11 mouse cellular contexts compared by ENCODE assay signal in genomic region chr14:79203496-79204158, GRCm38 (mm10). TPM values are rescaled to one million over a fixed set of nuclear protein-coding genes. Genes with fewer than 3 reads are reported as not detected.
DNase-seq lines count a peak whose midpoint lies in the region; ATAC-seq lines count a peak whose summit lies in the region.
"Had no signal": no experiment of that assay in that cellular context is flagged by ENCODE, and none has a peak within 500 bp of the region (broad histone marks: within the 10 kb centered on the region; RNA-seq: fewer than 3 reads in every experiment).

No protein-coding gene starts in this region.

- H3K4me1 ChIP-seq in heart, embryonic 13.5 days = peaks cover 16% of the 10 kb centered on the region
- peaks cover 43% of the 10 kb centered on the region for H3K4me1 ChIP-seq in forebrain, embryonic 14.5 days (ENCODE audit: control insufficient read depth, insufficient read depth, low read length)
- peaks cover 62% of the 10 kb centered on the region for H3K4me1 ChIP-seq in midbrain, embryonic 10.5 days
- H3K4me1 ChIP-seq: liver, embryonic 13.5 days had no signal

- 54% methylated on average over 12 of the region's 12 CpGs for WGBS in heart, embryonic 13.5 days
- WGBS in forebrain, embryonic 14.5 days = 1% methylated on average over 12 of the region's 12 CpGs
- WGBS in midbrain, embryonic 10.5 days = 9% methylated on average over 12 of the region's 12 CpGs

- H3K27ac ChIP-seq in heart, embryonic 13.5 days (replicated peaks) = peak overlapping the region; percentile 17; the same call in 1 of the 2 replicates
- H3K27ac ChIP-seq in forebrain, embryonic 14.5 days (ENCODE audit: low read depth, low read length) = peak overlapping the region; percentile 86
- H3K27ac ChIP-seq in midbrain, embryonic 10.5 days (replicated peaks) = peak overlapping the region; percentile 85
- H3K27ac ChIP-seq: liver, embryonic 13.5 days had no signal

- H3K9ac ChIP-seq in heart, embryonic 13.5 days = peak overlapping the region; percentile 33; the same call in 1 of the 2 replicates
- H3K9ac ChIP-seq in forebrain, embryonic 14.5 days (ENCODE audit: low read length) = no peak overlapping the region
- H3K9ac ChIP-seq: liver, embryonic 13.5 days had no signal

- H3K27me3 ChIP-seq in heart, embryonic 13.5 days (replicated peaks) = peaks cover 4% of the 10 kb centered on the region; the same call in 1 of the 2 replicates
- no peaks in the 10 kb centered on the region for H3K27me3 ChIP-seq in forebrain, embryonic 14.5 days (replicated peaks; ENCODE audit: control insufficient read depth, insufficient read depth, low read length)
- H3K27me3 ChIP-seq in midbrain, embryonic 10.5 days (ENCODE audit: low read depth, poor library complexity, severe bottlenecking) = peaks cover 16% of the 10 kb centered on the region
- H3K27me3 ChIP-seq: CH12.LX; liver, embryonic 13.5 days had no signal

- no peak overlapping the region for H3K4me2 ChIP-seq in heart, embryonic 13.5 days
- H3K4me2 ChIP-seq in forebrain, embryonic 14.5 days (ENCODE audit: low read length) = no peak overlapping the region
- H3K4me2 ChIP-seq: liver, embryonic 13.5 days had no signal

- no peak for ATAC-seq in heart, embryonic 13.5 days (ENCODE audit: extremely low read depth, insufficient number of reproducible peaks, low FRiP score, low TSS enrichment)
- ATAC-seq in forebrain, embryonic 14.5 days = peak; percentile 93
- ATAC-seq in monocyte, adult 5-6 weeks (replicated peaks; ENCODE audit: insufficient number of reproducible peaks, low FRiP score, low TSS enrichment, poor library complexity, severe bottlenecking) = no peak

- no peaks in the 10 kb centered on the region for H3K36me3 ChIP-seq in heart, embryonic 13.5 days
- no peaks in the 10 kb centered on the region for H3K36me3 ChIP-seq in forebrain, embryonic 14.5 days (ENCODE audit: control insufficient read depth, insufficient read depth, low read length)
- no peaks in the 10 kb centered on the region for H3K36me3 ChIP-seq in midbrain, embryonic 10.5 days
- H3K36me3 ChIP-seq: liver, embryonic 13.5 days had no signal

- DNase-seq in heart, adult 9 months (ENCODE audit: low spot score in 2 of 2) = no peak
- peak; percentile 75 for DNase-seq in NIH3T3 (ENCODE audit: low read depth)
- peak; percentile 93 for DNase-seq in forebrain, embryonic 14.5 days (ENCODE audit: low spot score)
- DNase-seq in midbrain, embryonic 10.5 days (ENCODE audit: low spot score) = peak; percentile 83
- DNase-seq in urinary bladder, postnatal 10 days (ENCODE audit: low spot score) = no peak
- DNase-seq in adrenal gland, postnatal 4 days (ENCODE audit: low spot score in 2 of 2) = no peak
- DNase-seq: liver, embryonic 13.5 days had no signal

- no peaks in the 10 kb centered on the region for H3K9me3 ChIP-seq in heart, embryonic 13.5 days
- H3K9me3 ChIP-seq in forebrain, embryonic 14.5 days (replicated peaks; ENCODE audit: control insufficient read depth, low read length) = no peaks in the 10 kb centered on the region
- no peaks in the 10 kb centered on the region for H3K9me3 ChIP-seq in midbrain, embryonic 10.5 days (replicated peaks)
- H3K9me3 ChIP-seq: liver, embryonic 13.5 days had no signal

- no peak overlapping the region for H3K4me3 ChIP-seq in heart, embryonic 13.5 days
- no peak overlapping the region for H3K4me3 ChIP-seq in forebrain, embryonic 14.5 days (ENCODE audit: low read depth, low read length)
- no peak overlapping the region; the same call in 1 of the 2 replicates for H3K4me3 ChIP-seq in midbrain, embryonic 10.5 days
- H3K4me3 ChIP-seq: liver, embryonic 13.5 days had no signal

RNA-seq across cellular contexts. Expression of gene Zfp957, which starts 43.5 kb away (rescaled TPM):
- not detected in 2 replicates for polyA plus RNA-seq in heart, embryonic 13.5 days (2015; fragmentation: Nextera tagmentation; extraction: Ambion mirVana)
- not detected in 2 replicates for polyA plus RNA-seq in forebrain, embryonic 14.5 days (2014; fragmentation: Nextera tagmentation; extraction: Ambion mirVana)
- not detected in 2 replicates for polyA plus RNA-seq in midbrain, embryonic 10.5 days (2016; fragmentation: Nextera tagmentation; extraction: Ambion mirVana)
- total RNA-seq in adrenal gland, postnatal 4 days (2021) = not detected
- total RNA-seq in monocyte, adult 5-6 weeks (2017) = not detected in 3 replicates
- total RNA-seq: CH12.LX; common myeloid progenitor, adult 5-6 weeks had no signal
- polyA plus RNA-seq: liver, embryonic 13.5 days had no signal

Comparison
In these comparisons a context has a peak if more than half of its experiments do, and no peak if none do; other contexts are left out.
1. H3K27ac ChIP-seq: peak in every context shown above with its lines; median percentile 86 in forebrain, embryonic 14.5 days; 85 in midbrain, embryonic 10.5 days; 17 in heart, embryonic 13.5 days.
2. DNase-seq: peak in NIH3T3 (single experiment), forebrain, embryonic 14.5 days (single experiment) and midbrain, embryonic 10.5 days (single experiment); none in heart, adult 9 months (0 of 2), urinary bladder, postnatal 10 days (single experiment) and adrenal gland, postnatal 4 days (0 of 2).